Mouse (Mus musculus): ENCODE measurements around the gene Ryr2.
"Not testable (repeated sequence)": the region's sequence is repeated elsewhere in the genome, so short reads cannot be mapped to it uniquely, and the experiment has no call there.

Gene Ryr2

DNA sequence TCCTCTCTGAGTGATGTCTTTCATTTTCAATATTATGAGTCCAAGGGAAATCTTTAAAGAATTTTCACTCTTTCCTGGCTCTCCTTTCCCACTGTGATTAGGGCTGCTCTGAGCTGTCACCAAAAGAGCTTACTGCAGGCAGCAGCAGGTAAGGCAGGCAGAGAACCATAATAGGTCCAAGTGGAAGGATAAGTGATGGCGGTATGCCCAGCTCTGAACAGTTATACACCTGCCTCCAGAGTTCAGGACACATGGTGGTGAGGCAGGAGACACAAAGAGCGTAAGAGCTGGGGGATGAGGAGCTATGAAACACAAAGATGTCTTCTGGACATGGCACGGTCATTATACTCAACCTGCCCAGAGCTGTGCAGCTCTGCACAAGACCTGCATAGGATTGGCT, 215.0 kb downstream of the Ryr2 start:
- DNase-seq (ENCODE audit: extremely low spot score, low read depth, low spot score): no peak

DNA sequence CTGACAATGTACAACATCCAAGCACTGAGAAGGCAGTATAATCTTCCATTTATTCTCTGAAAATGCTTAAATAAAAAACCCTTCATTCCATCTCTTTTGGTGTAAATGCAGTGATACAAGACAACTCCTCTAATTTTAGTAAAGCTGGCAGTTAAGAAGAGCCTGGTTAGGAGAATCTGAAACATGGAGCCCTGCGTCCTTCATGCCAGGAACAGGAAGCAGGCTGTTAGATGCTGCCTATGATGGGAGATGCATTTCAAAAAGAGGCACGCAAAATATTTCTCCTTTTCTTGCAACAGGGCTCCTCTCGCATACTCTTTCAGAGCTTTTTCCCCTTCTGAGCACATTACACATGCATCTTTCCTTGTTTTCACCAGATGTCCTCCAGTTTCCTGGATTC, 215.6 kb downstream of the Ryr2 start:
- DNase-seq (ENCODE audit: extremely low spot score, low read depth, low spot score): no peak

DNA sequence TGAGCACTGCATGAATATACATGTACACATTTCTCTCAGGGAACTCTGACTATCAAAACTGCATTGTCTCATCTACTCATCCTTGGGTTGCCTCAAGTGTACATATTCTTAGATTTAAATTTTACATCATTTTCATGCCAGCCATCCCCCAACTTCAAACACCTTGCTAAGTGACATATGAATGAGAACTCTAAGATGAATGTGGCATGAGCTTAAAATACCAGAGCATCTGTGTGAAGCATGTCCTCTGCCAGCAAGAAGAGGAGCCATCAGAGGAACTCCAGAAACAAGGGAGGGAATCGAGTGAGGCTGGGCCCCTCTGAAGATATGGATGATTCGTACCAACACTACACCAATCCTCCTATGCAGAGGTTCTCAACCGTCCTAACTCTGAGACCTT, 222.6 kb downstream of the Ryr2 start:
- no peak for DNase-seq (ENCODE audit: extremely low spot score, low read depth, low spot score)

DNA sequence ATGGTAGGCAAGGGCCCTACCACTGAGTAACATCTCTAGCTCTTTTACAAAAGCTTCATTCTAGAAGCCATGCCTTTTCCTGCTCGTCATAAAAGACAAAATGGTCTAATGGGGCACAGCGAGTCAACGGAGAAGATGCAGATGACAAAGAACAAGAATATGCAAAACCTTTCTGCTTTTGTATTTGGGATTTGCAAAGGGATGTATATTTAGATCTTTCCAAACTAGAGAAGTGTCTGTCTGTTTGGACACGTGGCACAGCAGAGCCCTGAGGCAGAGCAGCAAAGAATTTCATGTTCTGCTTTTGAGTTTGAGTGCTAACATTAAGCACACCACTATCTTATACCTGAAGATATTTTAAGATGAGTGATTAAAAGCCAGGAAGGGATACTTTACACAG, 224.4 kb downstream of the Ryr2 start:
- no peak for DNase-seq (ENCODE audit: extremely low spot score, low read depth, low spot score)

DNA sequence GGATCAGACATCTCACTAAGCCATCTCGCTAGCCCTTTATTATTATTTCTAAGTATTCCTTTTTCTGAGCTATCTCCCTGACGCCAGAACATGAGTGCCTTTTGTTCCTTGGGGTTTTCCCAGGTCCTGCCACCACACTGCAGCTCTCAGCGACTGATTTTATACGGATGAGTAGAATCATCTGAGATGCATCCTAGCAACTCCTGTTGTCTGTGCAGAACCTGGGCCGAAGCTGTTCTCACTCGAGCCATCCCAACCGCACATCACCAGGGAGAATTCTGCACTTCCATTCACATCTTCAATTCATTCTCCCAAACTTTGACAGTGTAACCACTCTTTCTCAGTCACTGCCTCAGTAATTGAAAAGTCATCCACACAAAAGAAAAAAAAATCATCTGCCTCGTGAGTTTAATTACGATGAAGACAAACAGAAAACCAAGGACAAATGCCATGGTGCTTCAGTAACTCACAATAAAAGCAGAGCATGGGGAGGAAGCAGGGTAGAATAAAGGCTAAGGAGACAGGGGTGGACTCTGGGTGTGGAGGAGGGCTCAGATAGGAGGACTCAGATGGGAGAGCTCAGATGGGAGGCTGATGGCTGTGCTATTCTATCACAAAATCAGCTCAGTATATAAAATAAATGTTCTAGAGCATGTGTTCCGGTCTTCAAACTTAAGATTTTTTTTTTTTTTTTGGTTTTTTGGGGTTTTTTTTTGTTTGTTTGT, 226.1 kb downstream of the Ryr2 start:
- no peak for DNase-seq (ENCODE audit: extremely low spot score, low read depth, low spot score)

DNA sequence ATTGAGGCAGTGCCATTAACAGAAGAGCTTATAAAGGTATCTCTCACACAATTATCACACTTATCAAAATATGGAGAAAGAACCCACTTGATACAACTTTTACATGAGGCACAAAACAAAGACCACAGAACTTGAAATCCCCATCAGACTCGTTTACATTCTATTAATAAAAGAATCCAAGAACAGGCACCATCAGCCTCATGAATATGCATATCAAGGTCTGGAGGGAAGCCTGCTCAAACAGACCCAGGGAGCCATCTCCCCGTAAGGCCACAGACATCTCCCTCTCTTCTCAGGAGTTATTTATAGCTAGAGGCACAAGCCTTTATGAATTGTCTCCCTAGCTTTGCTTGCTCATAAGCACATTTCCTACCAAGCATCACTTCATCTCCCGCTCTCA, 227.7 kb downstream of the Ryr2 start:
- no peak for DNase-seq (ENCODE audit: extremely low spot score, low read depth, low spot score)

DNA sequence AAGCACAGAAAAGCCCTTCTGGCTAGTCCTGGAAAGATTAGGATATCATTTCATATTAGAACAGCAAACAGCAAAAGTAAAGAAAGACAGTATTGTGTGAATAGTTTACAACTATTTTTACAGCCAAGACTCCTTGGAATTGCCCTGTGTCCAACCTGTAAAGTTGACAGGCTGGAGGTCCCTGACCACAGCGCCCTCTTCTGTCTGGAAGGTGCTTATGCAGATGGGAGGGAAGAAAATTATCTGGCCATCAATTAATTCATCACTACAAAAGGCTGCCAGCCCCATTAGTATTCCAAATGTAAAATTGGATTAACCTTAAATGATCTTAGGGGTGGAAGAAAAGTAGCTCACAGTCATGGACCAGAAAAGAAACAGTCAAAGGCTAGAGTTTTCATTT, 231.9 kb downstream of the Ryr2 start:
- DNase-seq (ENCODE audit: extremely low spot score, low read depth, low spot score): no peak

DNA sequence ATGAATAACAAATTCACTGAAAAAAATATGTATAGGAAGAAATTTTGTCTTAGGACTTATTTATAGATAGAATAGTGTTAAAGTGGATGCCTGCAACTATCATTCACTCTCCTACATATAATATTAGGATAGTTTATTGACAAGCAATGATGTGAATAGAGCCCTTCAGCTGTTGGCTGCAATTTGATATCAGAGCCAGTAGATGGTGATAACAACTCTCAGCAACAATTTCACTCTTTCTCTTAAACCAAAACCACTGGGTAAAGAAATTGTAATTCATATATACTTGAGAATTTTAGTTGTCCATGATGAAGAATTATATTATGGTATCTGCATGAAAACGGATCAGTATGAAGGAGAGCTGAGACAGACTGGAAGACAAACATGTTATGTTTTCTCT, 236.8 kb downstream of the Ryr2 start:
- DNase-seq (ENCODE audit: extremely low spot score, low read depth, low spot score): no peak

DNA sequence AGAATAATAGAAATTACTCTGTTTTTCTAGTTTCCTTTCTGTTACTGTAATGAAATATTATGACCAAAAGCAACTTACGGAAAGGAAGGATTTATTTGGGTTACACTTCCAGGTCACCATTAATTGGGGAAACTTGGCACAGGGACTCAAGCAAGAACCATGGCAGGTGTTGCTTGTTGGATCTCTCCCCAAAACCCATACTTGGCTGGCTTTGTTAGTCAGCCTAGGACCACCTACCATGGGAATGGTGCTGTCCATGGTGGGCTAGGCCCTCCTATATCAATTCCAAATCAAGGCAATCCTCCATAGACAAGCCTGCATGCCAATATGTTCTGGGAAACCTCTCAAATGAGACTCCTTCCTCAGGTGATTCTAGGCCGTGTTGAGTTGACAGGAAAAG, 237.3 kb downstream of the Ryr2 start:
- no peak for DNase-seq (ENCODE audit: extremely low spot score, low read depth, low spot score)

DNA sequence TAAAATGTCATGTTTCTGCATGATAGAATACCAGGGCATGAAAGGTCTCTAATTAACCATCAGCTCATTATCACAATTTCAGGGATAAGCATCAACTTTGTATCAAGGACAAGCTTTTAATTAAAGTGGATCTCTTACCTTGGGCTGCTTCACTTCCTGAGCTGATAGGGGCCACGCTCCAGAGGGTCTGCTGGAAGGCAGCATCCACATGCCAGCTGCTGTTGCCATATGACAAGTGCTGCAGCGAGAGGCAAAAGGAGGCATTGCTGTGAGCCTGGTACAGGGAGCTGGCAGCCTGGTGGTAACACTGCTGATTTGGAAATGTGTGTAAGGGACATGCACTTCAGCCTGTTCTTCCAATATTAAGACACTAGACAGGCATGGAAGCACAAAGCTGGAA, 237.8 kb downstream of the Ryr2 start:
- no peak for DNase-seq (ENCODE audit: extremely low spot score, low read depth, low spot score)

DNA sequence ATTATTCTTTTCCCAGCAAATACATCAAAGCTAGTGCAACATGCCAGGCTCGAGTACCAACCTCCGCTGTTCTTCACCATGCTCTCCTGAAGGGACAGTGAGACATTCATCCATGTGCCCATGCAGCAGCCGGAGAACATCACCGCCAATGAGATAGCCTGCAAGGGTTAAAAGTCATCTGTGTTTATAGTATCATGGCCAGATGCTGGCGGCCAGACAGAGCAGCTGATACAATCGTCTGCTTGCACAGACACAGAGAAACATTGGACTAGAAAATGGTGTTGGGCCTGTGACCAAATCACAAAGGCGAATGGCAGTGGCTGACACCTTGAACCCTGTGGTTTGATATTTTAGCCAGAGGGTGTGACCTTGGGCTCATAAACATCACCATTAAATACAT, 238.7 kb downstream of the Ryr2 start:
- no peak for DNase-seq (ENCODE audit: extremely low spot score, low read depth, low spot score)

DNA sequence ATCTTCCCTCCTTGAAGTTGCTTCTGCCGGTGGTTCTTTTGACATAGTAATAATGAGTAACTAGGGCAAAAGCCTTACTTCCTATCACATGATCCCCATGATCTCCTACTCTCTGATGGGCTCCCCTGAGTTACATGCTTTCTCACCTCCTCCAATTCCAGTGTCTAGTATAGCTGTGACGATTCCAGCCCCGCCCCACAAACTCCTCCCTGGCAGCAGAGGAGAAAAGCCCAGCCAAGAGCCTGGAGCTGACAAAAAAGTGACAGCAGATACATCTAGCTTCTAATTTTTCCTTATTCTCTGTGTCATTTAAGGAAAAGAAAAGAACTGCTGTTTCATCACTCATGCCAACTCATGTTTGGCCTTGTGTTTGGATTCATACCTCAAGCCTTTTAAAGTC, 241.5 kb downstream of the Ryr2 start:
- no peak for DNase-seq (ENCODE audit: extremely low spot score, low read depth, low spot score)

DNA sequence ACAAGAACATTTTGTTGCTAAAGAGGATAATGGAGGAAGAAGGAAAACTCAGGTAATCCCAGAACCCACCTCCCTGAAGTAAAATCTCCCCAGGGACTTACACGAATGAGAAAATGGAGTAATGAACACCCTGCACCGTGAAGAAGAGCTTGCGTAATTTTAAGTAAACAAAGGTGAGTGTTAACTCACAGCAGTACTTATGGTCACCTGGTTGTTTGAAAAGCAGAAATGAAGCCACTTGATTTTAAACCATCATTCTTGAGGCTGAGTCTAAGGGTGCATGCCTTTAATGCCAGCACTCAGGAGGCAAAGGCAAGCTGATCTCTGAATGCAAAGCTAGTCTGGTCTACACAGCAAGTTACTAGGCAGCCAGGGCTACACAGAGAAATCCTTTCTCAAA, 255.1 kb downstream of the Ryr2 start:
- no peak for DNase-seq (ENCODE audit: extremely low spot score, low read depth, low spot score)

DNA sequence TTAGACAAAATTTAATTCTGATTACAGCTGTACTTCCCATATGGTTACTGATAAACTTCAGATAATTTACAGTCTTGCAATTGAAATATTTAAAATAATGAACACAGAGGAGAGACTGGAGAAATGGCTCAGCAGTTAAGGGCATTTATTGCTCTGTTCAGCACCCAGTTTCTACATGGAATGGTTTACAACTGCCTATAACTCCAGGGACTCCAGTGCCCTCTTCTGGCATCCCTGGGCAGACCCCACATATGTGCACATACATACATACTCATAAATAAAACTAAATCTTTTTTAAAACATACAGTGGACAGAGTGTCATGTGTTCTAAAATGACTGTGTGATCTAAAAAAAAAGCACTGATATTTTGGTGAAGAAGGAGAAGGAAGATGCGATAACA, 262.9 kb downstream of the Ryr2 start:
- no peak for DNase-seq (ENCODE audit: extremely low spot score, low read depth, low spot score)

DNA sequence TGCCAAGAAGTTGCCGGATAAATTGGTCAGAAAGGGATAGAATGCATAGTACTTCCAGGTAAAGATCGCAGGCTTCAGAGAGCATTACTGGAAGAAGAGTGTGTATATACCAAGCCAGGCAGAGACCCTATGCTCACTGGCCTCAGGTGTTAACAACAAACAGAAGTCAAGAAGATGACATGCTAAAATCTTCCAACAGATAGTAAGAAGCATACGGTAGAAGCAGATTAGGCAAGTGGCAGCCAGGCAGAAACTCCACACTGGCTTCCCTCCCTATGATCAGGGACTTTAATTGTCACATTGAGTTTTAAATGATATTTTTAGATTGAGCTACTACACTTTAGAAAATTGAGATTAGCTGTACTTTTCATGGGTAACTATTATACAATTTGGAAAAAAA, 268.9 kb downstream of the Ryr2 start:
- DNase-seq (ENCODE audit: extremely low spot score, low read depth, low spot score): no peak

DNA sequence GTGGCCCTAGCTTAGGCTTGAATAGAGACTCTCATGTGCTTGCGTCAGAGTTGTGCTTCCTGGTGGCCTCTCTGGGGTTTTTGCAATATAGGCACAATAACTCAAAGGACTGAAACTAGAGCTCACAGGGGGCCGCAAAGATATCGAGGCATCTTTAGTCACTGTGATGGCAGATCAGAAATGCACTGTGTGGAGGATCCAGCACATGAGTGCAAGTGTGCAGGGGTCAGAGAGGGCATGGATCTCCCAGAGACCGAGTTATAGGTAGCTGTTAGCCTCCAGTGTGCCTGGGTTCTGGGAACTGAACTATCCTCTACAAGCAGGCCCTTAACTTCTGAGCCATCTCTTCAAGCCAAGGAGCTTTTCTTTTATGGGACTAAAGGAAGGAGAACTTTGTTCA, 269.6 kb downstream of the Ryr2 start:
- no peak for DNase-seq (ENCODE audit: extremely low spot score, low read depth, low spot score)

DNA sequence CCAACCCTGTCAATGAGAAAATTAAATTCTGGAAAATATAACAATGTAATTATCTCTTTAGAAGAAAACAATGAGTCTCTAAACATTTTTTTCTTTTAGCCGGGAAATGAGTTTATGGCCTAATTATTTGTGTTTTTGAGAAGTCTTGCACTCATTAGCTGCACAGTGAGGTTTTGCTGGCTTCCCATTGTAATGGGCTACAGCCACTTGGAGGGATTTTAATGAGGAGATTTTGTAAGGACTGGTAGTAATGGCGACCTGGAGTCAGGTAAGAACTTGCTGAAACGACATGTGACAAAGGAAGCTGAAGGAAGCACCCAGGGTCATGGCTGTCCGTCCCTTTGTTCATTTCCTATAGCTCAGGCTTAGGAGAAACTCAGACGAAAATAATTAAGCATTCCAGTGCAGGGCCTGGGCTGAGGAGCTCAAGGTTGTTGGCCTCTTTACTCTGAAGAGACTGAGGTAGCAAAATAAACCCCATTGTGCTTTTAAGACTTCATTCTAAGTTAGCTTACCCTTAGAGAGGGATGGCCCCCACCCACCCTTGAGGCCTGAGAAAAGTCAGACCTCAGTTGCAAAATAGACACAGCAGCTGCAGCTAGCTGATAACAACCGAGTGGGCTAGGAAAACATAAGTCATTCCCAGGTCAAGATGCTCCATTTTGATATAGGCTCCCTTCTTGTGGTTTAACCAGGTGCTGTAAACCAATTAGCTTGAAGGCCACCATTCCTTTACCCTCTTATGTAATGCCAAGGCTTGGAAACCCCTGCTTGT, 270.3 kb downstream of the Ryr2 start:
- no peak for DNase-seq (ENCODE audit: extremely low spot score, low read depth, low spot score)

DNA sequence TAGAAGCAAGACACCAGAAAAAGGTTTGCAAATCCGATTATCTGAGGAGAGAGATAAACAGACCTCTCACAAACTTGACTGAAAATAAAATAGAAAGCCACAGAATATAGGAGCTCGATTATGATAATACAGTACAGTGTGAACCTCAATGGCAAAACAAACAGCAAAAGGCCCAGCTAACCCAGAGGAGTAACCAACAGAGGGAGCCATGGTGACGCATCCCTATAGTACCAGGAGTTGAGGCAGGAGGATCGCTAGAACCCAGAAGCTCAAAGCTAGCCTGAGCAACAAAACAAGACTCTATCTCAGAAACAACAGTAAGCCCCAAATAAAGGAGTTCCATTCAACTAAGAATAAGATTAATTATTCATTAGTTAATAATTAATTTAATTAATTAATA, 275.5 kb downstream of the Ryr2 start:
- no peak for DNase-seq (ENCODE audit: extremely low spot score, low read depth, low spot score)

DNA sequence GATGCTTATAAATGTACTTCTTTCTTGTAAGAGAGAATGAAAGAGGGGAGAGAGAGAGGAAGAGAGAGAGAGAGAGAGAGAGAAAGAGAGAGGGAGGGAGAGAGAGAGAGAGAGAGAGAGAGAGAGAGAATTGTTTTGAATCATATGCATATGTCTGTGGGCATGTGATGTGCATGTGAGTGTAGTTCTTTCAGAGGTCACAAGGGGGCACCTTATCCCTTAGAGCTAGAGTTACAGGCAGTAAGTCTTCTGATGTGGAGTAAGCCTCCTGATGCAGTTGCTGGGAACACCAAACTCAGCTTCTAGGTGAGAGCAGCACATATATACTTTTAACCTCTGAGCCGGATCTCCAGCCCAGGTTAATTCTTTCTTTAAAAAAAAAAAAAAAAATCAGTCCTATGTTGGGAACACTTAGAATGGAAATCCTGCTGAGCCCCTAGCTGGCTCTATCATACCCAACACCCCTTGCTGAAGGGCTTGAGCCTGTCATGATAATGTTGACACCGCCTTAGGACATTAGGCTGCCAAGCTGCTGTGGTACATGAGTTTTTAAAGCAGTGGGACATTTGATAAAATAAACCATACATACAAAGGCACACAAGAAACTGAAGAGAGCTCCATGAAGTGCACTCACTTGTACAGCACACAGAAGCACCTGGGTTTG, 281.1 kb downstream of the Ryr2 start:
- DNase-seq (ENCODE audit: extremely low spot score, low read depth, low spot score): no peak

DNA sequence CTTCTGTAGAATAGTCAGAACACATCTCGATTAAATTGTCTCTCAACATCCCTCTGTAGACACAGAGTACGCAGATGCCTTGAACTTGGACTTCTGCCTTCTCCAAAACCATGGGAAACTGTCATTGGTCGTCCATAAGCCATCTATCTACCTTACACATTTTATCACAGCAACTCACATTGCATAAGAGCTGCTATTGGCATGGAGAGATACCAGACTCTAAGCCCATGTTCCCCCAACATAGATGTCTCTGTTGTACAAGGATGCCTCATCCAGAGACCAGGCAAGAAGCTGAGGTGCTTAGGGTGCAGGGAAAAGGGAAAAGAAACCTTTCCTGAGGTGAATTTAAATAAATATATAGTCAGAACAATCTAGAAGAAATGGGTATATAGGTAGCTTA, 288.0 kb downstream of the Ryr2 start:
- no peak for DNase-seq (ENCODE audit: extremely low spot score, low read depth, low spot score)

DNA sequence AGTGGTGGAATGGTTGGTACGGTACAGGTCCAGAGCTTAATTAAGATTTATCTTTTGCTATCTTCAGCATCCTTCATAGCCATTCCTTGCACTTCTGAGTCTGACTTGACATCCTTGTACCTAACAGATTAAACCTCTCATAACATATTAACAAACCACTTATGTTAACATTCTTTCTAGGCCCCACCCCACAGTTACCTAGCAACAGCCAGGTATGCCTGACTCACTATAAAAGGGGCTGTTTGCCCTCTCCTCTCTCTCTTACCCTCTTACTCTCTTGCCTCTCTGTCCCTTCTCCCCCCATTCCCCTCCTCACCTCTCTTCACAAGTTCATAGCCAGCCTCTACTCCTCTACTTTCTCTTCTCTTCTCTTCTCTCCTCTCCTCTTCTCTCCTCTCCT, 297.4 kb downstream of the Ryr2 start:
- DNase-seq (ENCODE audit: extremely low spot score, low read depth, low spot score): not testable (repeated sequence)

DNA sequence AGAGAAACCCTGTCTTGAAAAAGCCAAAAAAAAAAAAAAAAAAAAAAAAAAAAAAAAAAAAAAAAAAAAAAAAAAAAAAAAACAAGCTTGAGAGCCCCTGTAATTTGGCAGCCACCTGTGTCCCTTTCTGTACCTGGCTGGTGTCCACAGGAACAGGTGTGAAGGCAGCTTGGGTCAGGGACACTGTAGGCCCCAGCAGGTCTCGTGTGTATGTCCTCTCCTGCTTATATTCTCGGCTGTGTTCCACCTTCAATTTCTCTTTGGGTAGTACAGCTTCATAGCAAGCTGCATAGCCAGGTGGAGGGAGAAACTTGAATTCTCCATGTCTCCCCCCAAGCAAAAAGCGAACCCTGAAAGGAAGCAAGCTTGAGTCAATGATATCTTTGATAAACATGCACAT, 314.2 kb downstream of the Ryr2 start:
- DNase-seq (ENCODE audit: extremely low spot score, low read depth, low spot score): no peak
